Mouse (Mus musculus) heart, embryonic 14.5 days (tissue): ENCODE data around the gene Ypel1. TPM values are rescaled to one million over a fixed set of nuclear protein-coding genes. Genes with fewer than 3 reads are reported as not detected.

Experiments used
- ATAC-seq: fragments of 200-750 bp; cut with Nextera tagmentation; 2 replicates; pipeline ENCODE4 v1.8.0; 2017; ENCODE audit warnings: low read depth, moderate TSS enrichment; ENCODE audit not compliant: insufficient number of reproducible peaks, insufficient read depth, low FRiP score
- H3K27ac ChIP-seq, 2 experiments: fragments of 200-500 bp in 1 of 2; fragments of 300-500 bp in 1 of 2; sonication (generic) in 1 of 2; replicated peaks in 1 of 2; 2 replicates each; pipeline ENCODE4 v1.5.1; 2012 to 2014; ENCODE audit warnings: low read depth in 2 of 2, low read length in 2 of 2, control low read depth in 1 of 2, mild to moderate bottlenecking in 1 of 2, mixed read lengths in 1 of 2; ENCODE audit not compliant: control insufficient read depth in 1 of 2, insufficient read depth in 1 of 2
- H3K27me3 ChIP-seq: fragments of 300-500 bp; sonication (generic); 2 replicates; pipeline ENCODE4 v1.6.1; 2014; ENCODE audit warnings: mild to moderate bottlenecking, low read length, control low read depth; ENCODE audit not compliant: control insufficient read depth, insufficient read depth
- H3K36me3 ChIP-seq: fragments of 300-500 bp; sonication (generic); 2 replicates; pipeline ENCODE4 v1.6.1; 2014; ENCODE audit warnings: mild to moderate bottlenecking, control low read depth, low read length, mixed read lengths; ENCODE audit not compliant: control insufficient read depth, insufficient read depth
- H3K4me1 ChIP-seq, 2 experiments: fragments of 200-500 bp in 1 of 2; fragments of 300-500 bp in 1 of 2; sonication (generic) in 1 of 2; 2 replicates each; pipeline ENCODE4 v1.6.1; 2012 to 2014; ENCODE audit warnings: low read length in 2 of 2, control low read depth in 1 of 2, mixed read lengths in 1 of 2; ENCODE audit not compliant: control insufficient read depth in 2 of 2, insufficient read depth in 2 of 2
- H3K4me2 ChIP-seq: fragments of 300-500 bp; sonication (generic); 2 replicates; pipeline ENCODE4 v1.6.1; 2014; ENCODE audit warnings: mild to moderate bottlenecking, low read length
- H3K4me3 ChIP-seq, 2 experiments: fragments of 200-500 bp in 1 of 2; fragments of 300-500 bp in 1 of 2; sonication (generic) in 1 of 2; 2 replicates each; pipeline ENCODE4 v1.5.1; 2012 to 2014; ENCODE audit warnings: low read length in 2 of 2, mild to moderate bottlenecking in 2 of 2, control low read depth in 1 of 2, low read depth in 1 of 2, moderate library complexity in 1 of 2; ENCODE audit not compliant: control insufficient read depth in 1 of 2, insufficient read depth in 1 of 2
- H3K9ac ChIP-seq: fragments of 300-500 bp; sonication (generic); 2 replicates; pipeline ENCODE4 v1.6.1; 2014; ENCODE audit warnings: mild to moderate bottlenecking, low read length
- H3K9me3 ChIP-seq: fragments of 300-500 bp; sonication (generic); 2 replicates; pipeline ENCODE4 v1.6.1; 2016; ENCODE audit warnings: low read length, control low read depth; ENCODE audit not compliant: control insufficient read depth
- WGBS: fragments of 180-500 bp; shearing (Covaris S2); extraction: QIAGEN DNeasy Blood & Tissue Kit; methylation state at CpG from one replicate; pipeline ENCODE4 v1.1.7; 2014; 5-methylcytosine and 5-hydroxymethylcytosine counted together
- polyA plus RNA-seq: library from polyadenylated mRNA; unstranded; fragments of >200 nt; fragmentation: Nextera tagmentation; extraction: Ambion mirVana; gene quantifications from 2 replicates; pipeline ENCODE4 v1.2.1, GENCODE M21; 2014

Ypel1 gene
- polyA plus RNA-seq, 1 experiment from 2014 or later: 18.9 TPM

GRCm38 (mm10) chr16:17121569-17121968 lies 52.1 kb downstream of the Ypel1 start:
- WGBS: 81% methylated on average over 13 of the region's 14 CpGs
- Histone ChIP-seq H3K4me2 (no peak overlapping the region), H3K27ac (no peak overlapping the region), H3K4me3 (no peak overlapping the region), H3K9ac (no peak overlapping the region), H3K4me1 (peaks cover 10 to 16% of the 10 kb centered on the region in 2 experiments), H3K27me3 (no peaks in the 10 kb centered on the region), H3K36me3 (peaks cover 32% of the 10 kb centered on the region), H3K9me3 (no peaks in the 10 kb centered on the region)
- no peak for ATAC-seq

- Histone ChIP-seq H3K27ac (peak overlapping the region; percentile 19 to 46; a peak in 3 of 4 replicates), H3K27me3 (no peaks in the 10 kb centered on the region), H3K4me1 (peaks cover 10 to 16% of the 10 kb centered on the region in 2 experiments), H3K4me2 (peak overlapping the region; percentile 83), H3K36me3 (peaks cover 32% of the 10 kb centered on the region), H3K9me3 (no peaks in the 10 kb centered on the region), H3K9ac (peak overlapping the region; percentile 72), H3K4me3 (peak overlapping the region; percentile 51 to 60)
- ATAC-seq: peak; percentile 19
- WGBS: 5% methylated on average over 22 of the region's 22 CpGs
Measured at GRCm38 (mm10) chr16:17124119-17124870, 54.8 kb downstream of the Ypel1 start.

GRCm38 (mm10) chr16:17124871-17125520 lies 55.5 kb downstream of the Ypel1 start, which contains the start of gene 2610318N02Rik:
Gene 2610318N02Rik (minus strand): TSS chr16:17125167.
- no peaks in the 10 kb centered on the region for H3K9me3 ChIP-seq
- peak within 1 kb of the TSS; percentile 72 for H3K9ac ChIP-seq
- H3K27me3 ChIP-seq: no peaks in the 10 kb centered on the region
- peaks cover 10 to 16% of the 10 kb centered on the region in 2 experiments for H3K4me1 ChIP-seq
- H3K4me3 ChIP-seq: peak within 1 kb of the TSS; percentile 51 to 60
- H3K4me2 ChIP-seq: peak within 1 kb of the TSS; percentile 83
- H3K36me3 ChIP-seq: peaks cover 26% of the 10 kb centered on the region
- ATAC-seq: peak; percentile 79
- peak within 1 kb of the TSS; percentile 39 to 46 for H3K27ac ChIP-seq
- under 1% methylated on average over 25 of the region's 25 CpGs for WGBS

GRCm38 (mm10) chr16:17127292-17127691 lies 57.8 kb downstream of the Ypel1 start:
- no peak overlapping the region for H3K27ac ChIP-seq
- H3K27me3 ChIP-seq: no peaks in the 10 kb centered on the region
- peaks cover 10% of the 10 kb centered on the region for H3K36me3 ChIP-seq
- no peak overlapping the region for H3K4me3 ChIP-seq
- 100% methylated on average over 1 of the region's 1 CpGs for WGBS
- ATAC-seq: no peak
- no peaks in the 10 kb centered on the region for H3K9me3 ChIP-seq
- no peak overlapping the region for H3K9ac ChIP-seq
- no peak overlapping the region for H3K4me2 ChIP-seq
- H3K4me1 ChIP-seq: peaks cover 12 to 22% of the 10 kb centered on the region in 2 experiments

- H3K36me3 ChIP-seq: no peaks in the 10 kb centered on the region
- H3K9me3 ChIP-seq: no peaks in the 10 kb centered on the region
- H3K4me3 ChIP-seq: peak overlapping the region; percentile 81 to 85
- H3K4me1 ChIP-seq: peaks cover 2 to 12% of the 10 kb centered on the region in 2 experiments; a peak in 3 of 4 replicates
- no peaks in the 10 kb centered on the region for H3K27me3 ChIP-seq
- H3K27ac ChIP-seq: peak overlapping the region in 1 of 2 experiments; percentile 55; a peak in 1 of 4 replicates
- H3K4me2 ChIP-seq: peak overlapping the region; percentile 96
- H3K9ac ChIP-seq: peak overlapping the region; percentile 77
- 4% methylated on average over 43 of the region's 43 CpGs for WGBS
- no peak; the same call in 1 of the 2 replicates for ATAC-seq
Measured at GRCm38 (mm10) chr16:17131191-17132088, 61.9 kb downstream of the Ypel1 start.

GRCm38 (mm10) chr16:17132089-17132905 lies 62.8 kb downstream of the Ypel1 start, which contains the start of gene Sdf2l1:
Gene Sdf2l1 (minus strand): TSS chr16:17132383.
- Histone ChIP-seq H3K27ac (peak within 1 kb of the TSS; percentile 23 to 55; a peak in 2 of 4 replicates), H3K4me3 (peak within 1 kb of the TSS; percentile 81 to 85), H3K9me3 (no peaks in the 10 kb centered on the region), H3K27me3 (no peaks in the 10 kb centered on the region), H3K4me1 (peaks cover 2 to 12% of the 10 kb centered on the region in 2 experiments; a peak in 3 of 4 replicates), H3K9ac (peak within 1 kb of the TSS; percentile 77), H3K36me3 (no peaks in the 10 kb centered on the region), H3K4me2 (peak within 1 kb of the TSS; percentile 96)
- WGBS: under 1% methylated on average over 47 of the region's 47 CpGs
- peak; percentile 96 for ATAC-seq
